Mouse (Mus musculus) embryonic facial prominence, embryonic 12.5 days (tissue): ENCODE results near the gene Celf5. TPM values are rescaled to one million over a fixed set of nuclear protein-coding genes. Genes with fewer than 3 reads are reported as not detected.

Experiments
- ATAC-seq: fragments of 200-750 bp; cut with Nextera tagmentation; 2 replicates; pipeline ENCODE4 v1.8.0; 2017; ENCODE audit not compliant: insufficient number of reproducible peaks, insufficient read depth, low FRiP score, low TSS enrichment
- H3K27ac ChIP-seq: fragments of 300-500 bp; sonication (generic); 2 replicates; pipeline ENCODE4 v1.5.1; 2016; ENCODE audit warnings: mild to moderate bottlenecking
- H3K27me3 ChIP-seq: fragments of 300-500 bp; sonication (generic); 2 replicates; pipeline ENCODE4 v1.6.1; 2016; ENCODE audit warnings: mild to moderate bottlenecking, moderate library complexity
- H3K36me3 ChIP-seq: fragments of 300-500 bp; sonication (generic); 2 replicates; pipeline ENCODE4 v1.6.1; 2016; ENCODE audit warnings: mild to moderate bottlenecking
- H3K4me1 ChIP-seq: fragments of 300-500 bp; sonication (generic); 2 replicates; pipeline ENCODE4 v1.6.1; 2016
- H3K4me2 ChIP-seq: fragments of 300-500 bp; sonication (generic); replicated peaks from 2 replicates; pipeline ENCODE4 v1.6.1; 2016; ENCODE audit warnings: mild to moderate bottlenecking, moderate library complexity
- H3K4me3 ChIP-seq: fragments of 300-500 bp; sonication (generic); 2 replicates; pipeline ENCODE4 v1.5.1; 2016; ENCODE audit warnings: mild to moderate bottlenecking
- H3K9ac ChIP-seq: fragments of 300-500 bp; sonication (generic); 2 replicates; pipeline ENCODE4 v1.6.1; 2016; ENCODE audit warnings: mild to moderate bottlenecking, moderate library complexity
- H3K9me3 ChIP-seq: fragments of 300-500 bp; sonication (generic); 2 replicates; pipeline ENCODE4 v1.6.1; 2016; ENCODE audit warnings: mild to moderate bottlenecking, moderate library complexity
- WGBS: fragments of 180-500 bp; shearing (Covaris S2); methylation state at CpG from one replicate; pipeline ENCODE4 v1.1.7; 2016; 5-methylcytosine and 5-hydroxymethylcytosine counted together
- microRNA-seq: library from miRNA; unstranded; fragments of <30 nt; microRNA quantifications from one replicate; pipeline ENCODE4, GENCODE M21; 2017
- polyA plus RNA-seq: library from polyadenylated mRNA; unstranded; fragments of >200 nt; fragmentation: Nextera tagmentation; extraction: Ambion mirVana; gene quantifications from 2 replicates; pipeline ENCODE4 v1.2.1, GENCODE M21; 2016

Celf5 gene
- polyA plus RNA-seq, 1 experiment from 2014 or later, result 2.7 TPM

GRCm38 (mm10) chr10:81415146-81415545, 67.4 kb downstream of the Celf5 start:
- Histone ChIP-seq H3K27me3 (no peaks in the 10 kb centered on the region), H3K36me3 (0 out of 2 replicates have a peak, but pooled peaks cover 10% of the 10 kb centered on the region), H3K4me1 (peaks cover 70% of the 10 kb centered on the region), H3K27ac (peak overlapping the region; percentile 54), H3K9me3 (no peaks in the 10 kb centered on the region), H3K9ac (no peak overlapping the region), H3K4me3 (no peak overlapping the region), H3K4me2 (no peak overlapping the region)
- ATAC-seq, result no peak
- 81% methylated on average over 5 of the region's 5 CpGs for WGBS

- Histone ChIP-seq H3K4me1 (peaks cover 73% of the 10 kb centered on the region), H3K36me3 (0 out of 2 replicates have a peak, but pooled peaks cover 5% of the 10 kb centered on the region), H3K9ac (no peak overlapping the region), H3K4me2 (0 out of 2 replicates have a peak overlapping the region, but pooled peaks have one; percentile 39), H3K27me3 (no peaks in the 10 kb centered on the region), H3K9me3 (no peaks in the 10 kb centered on the region), H3K27ac (peak overlapping the region; percentile 54), H3K4me3 (no peak overlapping the region)
- no peak for ATAC-seq
Observed at GRCm38 (mm10) chr10:81414682-81415081, 67.8 kb downstream of the Celf5 start.

- Histone ChIP-seq H3K9me3 (no peaks in the 10 kb centered on the region), H3K27ac (peak overlapping the region; percentile 54), H3K27me3 (peaks cover under 1% of the 10 kb centered on the region), H3K4me3 (peak overlapping the region; percentile 9; the same call in 1 of the 2 replicates), H3K9ac (0 out of 2 replicates have a peak overlapping the region, but pooled peaks have one; percentile 25), H3K36me3 (peaks cover 5% of the 10 kb centered on the region; the same call in 1 of the 2 replicates), H3K4me2 (peak overlapping the region; percentile 39), H3K4me1 (peaks cover 74% of the 10 kb centered on the region)
- ATAC-seq, result peak; percentile 12
- 25% methylated on average over 26 of the region's 26 CpGs for WGBS
Observed at GRCm38 (mm10) chr10:81413310-81414261, 68.9 kb downstream of the Celf5 start.

- Histone ChIP-seq H3K9ac (no peak overlapping the region), H3K4me2 (no peak overlapping the region), H3K4me1 (peaks cover 81% of the 10 kb centered on the region), H3K27ac (peak overlapping the region; percentile 74), H3K36me3 (peaks cover 5% of the 10 kb centered on the region; the same call in 1 of the 2 replicates), H3K27me3 (peaks cover 9% of the 10 kb centered on the region), H3K4me3 (no peak overlapping the region), H3K9me3 (no peaks in the 10 kb centered on the region)
- no peak for ATAC-seq
- 76% methylated on average over 16 of the region's 16 CpGs for WGBS
Observed at GRCm38 (mm10) chr10:81412586-81413309, 69.8 kb downstream of the Celf5 start.

- no peak overlapping the region for H3K4me2 ChIP-seq
- no peak overlapping the region for H3K9ac ChIP-seq
- peaks cover 17% of the 10 kb centered on the region for H3K27me3 ChIP-seq
- WGBS, result 72% methylated on average over 18 of the region's 18 CpGs
- H3K27ac ChIP-seq, result peak overlapping the region; percentile 74
- H3K4me1 ChIP-seq, result peaks cover 81% of the 10 kb centered on the region
- H3K4me3 ChIP-seq, result no peak overlapping the region
- no peak for ATAC-seq
- peaks cover 10% of the 10 kb centered on the region for H3K36me3 ChIP-seq
- no peaks in the 10 kb centered on the region for H3K9me3 ChIP-seq
Observed at GRCm38 (mm10) chr10:81411471-81412400, 70.8 kb downstream of the Celf5 start.

GRCm38 (mm10) chr10:81410981-81411380, 71.5 kb downstream of the Celf5 start:
- peak overlapping the region; percentile 74 for H3K27ac ChIP-seq
- H3K4me1 ChIP-seq, result peaks cover 82% of the 10 kb centered on the region
- no peak overlapping the region for H3K4me3 ChIP-seq
- no peak overlapping the region for H3K9ac ChIP-seq
- peaks cover 17% of the 10 kb centered on the region for H3K36me3 ChIP-seq
- no peak overlapping the region for H3K4me2 ChIP-seq
- peaks cover 20% of the 10 kb centered on the region for H3K27me3 ChIP-seq
- no peak for ATAC-seq
- no peaks in the 10 kb centered on the region for H3K9me3 ChIP-seq
- WGBS, result 75% methylated on average over 9 of the region's 9 CpGs

GRCm38 (mm10) chr10:81410350-81410749, 72.2 kb downstream of the Celf5 start:
- Histone ChIP-seq H3K9ac (no peak overlapping the region), H3K27ac (no peak overlapping the region; the same call in 1 of the 2 replicates), H3K4me1 (peaks cover 78% of the 10 kb centered on the region), H3K36me3 (peaks cover 23% of the 10 kb centered on the region), H3K9me3 (no peaks in the 10 kb centered on the region), H3K27me3 (peaks cover 20% of the 10 kb centered on the region), H3K4me3 (no peak overlapping the region), H3K4me2 (0 out of 2 replicates have a peak overlapping the region, but pooled peaks have one; percentile 9)
- 68% methylated on average over 4 of the region's 4 CpGs for WGBS
- ATAC-seq, result no peak

- WGBS, result 16% methylated on average over 8 of the region's 8 CpGs
- Histone ChIP-seq H3K27me3 (peaks cover 27% of the 10 kb centered on the region), H3K9me3 (no peaks in the 10 kb centered on the region), H3K4me3 (no peak overlapping the region), H3K9ac (no peak overlapping the region), H3K4me1 (peaks cover 74% of the 10 kb centered on the region), H3K36me3 (peaks cover 32% of the 10 kb centered on the region), H3K27ac (0 out of 2 replicates have a peak overlapping the region, but pooled peaks have one; percentile 42), H3K4me2 (no peak overlapping the region; the same call in 1 of the 2 replicates)
- no peak for ATAC-seq
Observed at GRCm38 (mm10) chr10:81409330-81409729, 73.2 kb downstream of the Celf5 start.

Small RNA genes within 50 kb of the gene (microRNA-seq; reads per million reads assigned to microRNA genes)
- gene Gm25595 (not detected), gene Mir1191b (not detected)

Other genes starting within 250 kb of the Celf5 start
- gene Zfr2, start 249.6 kb downstream of the Celf5 start, polyA plus RNA-seq, result 13.2 and 13.4 TPM in 2 replicates
- gene Matk, start 229.8 kb downstream of the Celf5 start, polyA plus RNA-seq, result 5.6 and 7.2 TPM in 2 replicates
- 194 and 205 TPM in 2 replicates for gene Mrpl54, start 215.8 kb downstream of the Celf5 start, polyA plus RNA-seq
- gene Apba3, start 215.7 kb downstream of the Celf5 start, polyA plus RNA-seq, result 53.9 and 55.4 TPM in 2 replicates
- gene Tjp3, start 191.1 kb downstream of the Celf5 start, polyA plus RNA-seq, result 4.5 and 6.4 TPM in 2 replicates
- 70.1 and 75.3 TPM in 2 replicates for gene Pip5k1c, start 189.7 kb downstream of the Celf5 start, polyA plus RNA-seq
- 61.0 and 62.2 TPM in 2 replicates for gene Cactin, start 161.6 kb downstream of the Celf5 start, polyA plus RNA-seq
- 2.8 and 3.1 TPM in 2 replicates for gene Tbxa2r, start 154.0 kb downstream of the Celf5 start, polyA plus RNA-seq
- not detected in 2 replicates for gene Gipc3, start 139.4 kb downstream of the Celf5 start, polyA plus RNA-seq
- 130 and 132 TPM in 2 replicates for gene Hmg20b, start 132.2 kb downstream of the Celf5 start, polyA plus RNA-seq
- 13.9 and 14.5 TPM in 2 replicates for gene Mfsd12, start 125.2 kb downstream of the Celf5 start, polyA plus RNA-seq
- 0.73 and 0.82 TPM in 2 replicates for gene 4930404N11Rik, start 116.9 kb downstream of the Celf5 start, polyA plus RNA-seq
- 140 and 143 TPM in 2 replicates for gene Fzr1, start 104.2 kb downstream of the Celf5 start, polyA plus RNA-seq
- 73.6 and 77.0 TPM in 2 replicates for gene Dohh, start 98.3 kb downstream of the Celf5 start, polyA plus RNA-seq
- gene Gm48551, start 98.2 kb downstream of the Celf5 start, polyA plus RNA-seq, result 2.9 and 4.1 TPM in 2 replicates
- 2.0 and 3.8 TPM in 2 replicates for gene Gm48552, start 93.7 kb downstream of the Celf5 start, polyA plus RNA-seq
- 3.1 and 3.4 TPM in 2 replicates for gene Smim24, start 89.7 kb downstream of the Celf5 start, polyA plus RNA-seq
- 46.2 and 50.8 TPM in 2 replicates for gene Nfic, start 27.1 kb downstream of the Celf5 start, polyA plus RNA-seq
- 81.9 and 82.9 TPM in 2 replicates for gene Ncln, start 13.7 kb upstream of the Celf5 start, polyA plus RNA-seq
- 0.22 and 0.58 TPM in 2 replicates for gene S1pr4, start 17.4 kb upstream of the Celf5 start, polyA plus RNA-seq
- 0.86 and 0.97 TPM in 2 replicates for gene Gna15, start 41.5 kb upstream of the Celf5 start, polyA plus RNA-seq
- gene Gna11, start 62.5 kb upstream of the Celf5 start, polyA plus RNA-seq, result 82.7 and 83.5 TPM in 2 replicates
- 523 and 554 TPM in 2 replicates for gene Aes, start 76.8 kb upstream of the Celf5 start, polyA plus RNA-seq
- 59.2 and 71.1 TPM in 2 replicates for gene Tle2, start 91.9 kb upstream of the Celf5 start, polyA plus RNA-seq
- gene Tle6, start 118.4 kb upstream of the Celf5 start, polyA plus RNA-seq, result 14.4 and 16.2 TPM in 2 replicates
- 1.6 and 1.7 TPM in 2 replicates for gene BC025920, start 123.6 kb upstream of the Celf5 start, polyA plus RNA-seq
- gene Sirt6, start 145.1 kb upstream of the Celf5 start, polyA plus RNA-seq, result 55.1 and 55.5 TPM in 2 replicates
- 12.2 and 13.5 TPM in 2 replicates for gene Ankrd24, start 145.8 kb upstream of the Celf5 start, polyA plus RNA-seq
- 6.1 and 6.3 TPM in 2 replicates for gene Gm10778, start 166.3 kb upstream of the Celf5 start, polyA plus RNA-seq
- 16.5 and 17.9 TPM in 2 replicates for gene Zfp433, start 222.1 kb upstream of the Celf5 start, polyA plus RNA-seq